Mouse (Mus musculus) hindbrain, embryonic 11.5 days (tissue): ENCODE results near the gene Csrp2. TPM values are rescaled to one million over a fixed set of nuclear protein-coding genes. Genes with fewer than 3 reads are reported as not detected.

Experiments
- ATAC-seq: fragments of 200-750 bp; cut with Nextera tagmentation; 2 replicates; pipeline ENCODE4 v1.8.0; 2017; ENCODE audit warnings: mild to moderate bottlenecking, moderate TSS enrichment, moderate library complexity; ENCODE audit not compliant: low FRiP score
- DNase-seq: peaks from one replicate; pipeline ENCODE4 v3.0.0-alpha.2; 2015; ENCODE audit warnings: low spot score
- H3K27ac ChIP-seq: fragments of 300-500 bp; sonication (generic); 2 replicates; pipeline ENCODE4 v1.5.1; 2014; ENCODE audit warnings: mild to moderate bottlenecking, low read depth, low read length
- H3K27me3 ChIP-seq: fragments of 300-500 bp; sonication (generic); 2 replicates; pipeline ENCODE4 v1.6.1; 2014; ENCODE audit warnings: mild to moderate bottlenecking, low read length, moderate library complexity, mixed read lengths; ENCODE audit not compliant: control insufficient read depth, insufficient read depth
- H3K36me3 ChIP-seq: fragments of 300-500 bp; sonication (generic); 2 replicates; pipeline ENCODE4 v1.6.1; 2014; ENCODE audit warnings: mild to moderate bottlenecking, low read length, moderate library complexity, mixed read lengths; ENCODE audit not compliant: control insufficient read depth, insufficient read depth
- H3K4me1 ChIP-seq: fragments of 300-500 bp; sonication (generic); replicated peaks from 2 replicates; pipeline ENCODE4 v1.6.1; 2014; ENCODE audit warnings: low read length, mixed read lengths; ENCODE audit not compliant: control insufficient read depth, insufficient read depth
- H3K4me2 ChIP-seq: fragments of 300-500 bp; sonication (generic); replicated peaks from 2 replicates; pipeline ENCODE4 v1.6.1; 2014; ENCODE audit warnings: mild to moderate bottlenecking, low read depth, low read length
- H3K4me3 ChIP-seq: fragments of 300-500 bp; sonication (generic); 2 replicates; pipeline ENCODE4 v1.5.1; 2014; ENCODE audit warnings: low read depth, low read length
- H3K9ac ChIP-seq: fragments of 300-500 bp; sonication (generic); 2 replicates; pipeline ENCODE4 v1.6.1; 2014; ENCODE audit warnings: low read depth, low read length
- H3K9me3 ChIP-seq: fragments of 300-500 bp; sonication (generic); 2 replicates; pipeline ENCODE4 v1.6.1; 2016; ENCODE audit warnings: low read length; ENCODE audit not compliant: control insufficient read depth
- WGBS: fragments of 180-500 bp; shearing (Covaris S2); extraction: QIAGEN DNeasy Blood & Tissue Kit; methylation state at CpG from one replicate; pipeline ENCODE4 v1.1.7; 2014; 5-methylcytosine and 5-hydroxymethylcytosine counted together
- polyA plus RNA-seq: library from polyadenylated mRNA; unstranded; fragments of >200 nt; fragmentation: Nextera tagmentation; extraction: Ambion mirVana; gene quantifications from 2 replicates; pipeline ENCODE4 v1.2.1, GENCODE M21; 2014

Gene Csrp2
- polyA plus RNA-seq, 1 experiment from 2014 or later, result 150 TPM

DNA sequence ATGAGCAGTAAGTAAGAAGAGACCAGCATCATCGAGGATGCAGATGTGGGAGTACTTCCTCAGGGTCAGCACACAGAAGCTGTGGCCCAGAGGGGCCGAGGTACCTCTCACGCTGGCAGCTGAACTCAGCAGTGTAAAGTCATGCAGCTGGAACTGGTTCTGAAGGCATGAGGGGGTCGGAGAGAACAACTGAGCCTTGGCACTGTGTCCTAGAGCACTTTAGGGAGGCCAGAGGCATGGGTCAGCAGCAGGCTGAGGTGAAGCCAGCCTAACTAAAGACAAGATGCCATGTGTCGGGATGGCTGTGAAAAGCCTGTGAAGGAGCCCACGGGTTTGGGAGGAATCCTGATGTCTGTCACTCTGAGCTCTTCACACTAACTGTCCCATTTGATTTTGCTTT lies 51.9 kb downstream of the Csrp2 start:
- Histone ChIP-seq H3K4me1 (no peaks in the 10 kb centered on the region), H3K4me2 (no peak overlapping the region), H3K4me3 (no peak overlapping the region), H3K27ac (no peak overlapping the region), H3K36me3 (0 out of 2 replicates have a peak, but pooled peaks cover 2% of the 10 kb centered on the region), H3K27me3 (no peaks in the 10 kb centered on the region), H3K9ac (no peak overlapping the region), H3K9me3 (no peaks in the 10 kb centered on the region)
- WGBS, result 94% methylated on average over 6 of the region's 6 CpGs
- DNase-seq, result no peak
- no peak for ATAC-seq

DNA sequence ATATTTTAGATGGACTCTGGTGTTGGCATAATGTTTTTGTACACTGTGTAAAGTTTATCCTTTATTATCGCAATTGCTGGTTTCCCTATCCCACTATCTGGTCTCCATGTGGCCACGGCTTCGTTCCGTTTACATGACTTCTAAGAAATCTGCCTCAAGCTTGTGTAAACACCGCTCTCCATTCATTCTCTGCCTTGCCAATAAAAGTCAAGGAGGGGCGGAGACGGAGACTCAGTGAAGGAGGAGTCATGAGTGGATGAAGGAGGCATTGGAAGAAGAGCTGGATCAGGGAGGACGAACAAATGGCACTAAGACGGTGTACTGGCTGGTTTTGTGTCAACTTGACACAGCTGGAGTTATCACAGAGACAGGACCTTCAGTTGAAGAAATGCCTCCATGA lies 52.4 kb downstream of the Csrp2 start:
- 88% methylated on average over 9 of the region's 9 CpGs for WGBS

DNA sequence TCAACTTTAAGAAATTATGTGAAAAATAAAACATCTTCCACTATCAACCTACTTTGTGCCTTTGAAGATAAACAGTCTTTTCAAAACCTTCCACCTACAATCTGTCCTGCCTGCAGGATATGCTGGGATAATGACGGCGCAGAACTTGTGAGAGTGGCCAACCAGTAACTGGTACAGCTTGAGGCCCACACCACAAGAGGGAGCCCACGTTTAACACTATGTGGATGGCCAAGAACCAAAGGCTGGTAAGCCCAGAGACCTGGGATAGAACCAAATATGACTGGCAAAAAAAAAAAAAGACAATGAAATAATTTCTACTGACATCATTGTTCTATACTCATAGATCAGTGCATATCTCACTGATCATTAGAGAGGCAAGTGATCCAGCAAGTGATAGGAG lies 54.9 kb downstream of the Csrp2 start:
- H3K36me3 ChIP-seq, result 0 out of 2 replicates have a peak, but pooled peaks cover 2% of the 10 kb centered on the region
- 62% methylated on average over 3 of the region's 3 CpGs for WGBS
- ATAC-seq (no peak), DNase-seq (peak; percentile 67)
- no peak overlapping the region for H3K4me2 ChIP-seq
- no peak overlapping the region for H3K9ac ChIP-seq
- no peaks in the 10 kb centered on the region for H3K9me3 ChIP-seq
- H3K27me3 ChIP-seq, result no peaks in the 10 kb centered on the region
- H3K4me1 ChIP-seq, result no peaks in the 10 kb centered on the region
- H3K27ac ChIP-seq, result no peak overlapping the region
- H3K4me3 ChIP-seq, result no peak overlapping the region

More for the DNA sequence above, 52.4 kb downstream of the Csrp2 start:
- Histone ChIP-seq H3K9ac (no peak overlapping the region), H3K27me3 (no peaks in the 10 kb centered on the region), H3K36me3 (0 out of 2 replicates have a peak, but pooled peaks cover 2% of the 10 kb centered on the region), H3K27ac (no peak overlapping the region), H3K9me3 (no peaks in the 10 kb centered on the region), H3K4me2 (no peak overlapping the region), H3K4me1 (no peaks in the 10 kb centered on the region), H3K4me3 (no peak overlapping the region)
- ATAC-seq (no peak), DNase-seq (no peak)

DNA sequence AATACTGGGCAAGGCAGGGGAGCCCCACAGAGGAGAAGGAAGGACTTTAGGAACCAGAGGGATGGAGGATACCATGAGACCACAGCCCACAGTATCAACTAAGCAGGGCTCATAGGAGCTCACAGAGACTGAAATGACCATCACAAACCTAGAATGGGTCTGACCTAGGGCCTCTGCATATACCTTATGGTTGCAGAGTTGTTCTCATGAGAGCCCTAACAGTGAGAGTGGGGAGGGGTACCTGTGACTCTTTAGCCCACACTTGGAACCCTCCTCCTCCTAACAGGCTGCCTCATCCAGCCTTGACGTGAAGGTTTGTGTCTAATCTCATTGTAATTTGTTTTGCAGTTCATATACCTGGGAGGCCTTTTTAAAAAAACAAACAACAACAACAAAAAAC lies 55.3 kb downstream of the Csrp2 start:
- 77% methylated on average over 1 of the region's 1 CpGs for WGBS
- Histone ChIP-seq H3K27me3 (no peaks in the 10 kb centered on the region), H3K9ac (no peak overlapping the region), H3K4me1 (no peaks in the 10 kb centered on the region), H3K36me3 (0 out of 2 replicates have a peak, but pooled peaks cover 2% of the 10 kb centered on the region), H3K27ac (no peak overlapping the region), H3K9me3 (no peaks in the 10 kb centered on the region), H3K4me3 (no peak overlapping the region), H3K4me2 (no peak overlapping the region)
- DNase-seq, result no peak
- no peak for ATAC-seq

DNA sequence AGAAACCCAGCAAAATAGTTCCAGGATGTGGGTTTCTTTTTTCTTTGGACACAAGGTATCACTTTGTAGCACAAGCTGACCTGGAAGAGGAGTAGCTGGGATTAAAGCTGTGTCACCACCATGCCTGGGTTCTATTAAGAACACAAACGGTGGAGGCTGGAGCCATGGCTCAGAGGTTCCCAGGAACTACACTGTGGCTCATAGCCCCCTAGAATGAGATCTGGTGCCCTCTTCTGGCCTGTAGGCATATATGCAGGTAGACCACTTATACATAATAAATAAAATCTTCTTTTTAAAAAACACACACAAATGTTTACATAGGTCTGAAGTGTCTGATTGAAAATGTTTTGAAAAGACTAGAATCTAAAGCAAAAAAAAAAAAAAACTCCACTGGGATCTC lies 56.5 kb downstream of the Csrp2 start:
- peak; percentile 73 for DNase-seq

DNA sequence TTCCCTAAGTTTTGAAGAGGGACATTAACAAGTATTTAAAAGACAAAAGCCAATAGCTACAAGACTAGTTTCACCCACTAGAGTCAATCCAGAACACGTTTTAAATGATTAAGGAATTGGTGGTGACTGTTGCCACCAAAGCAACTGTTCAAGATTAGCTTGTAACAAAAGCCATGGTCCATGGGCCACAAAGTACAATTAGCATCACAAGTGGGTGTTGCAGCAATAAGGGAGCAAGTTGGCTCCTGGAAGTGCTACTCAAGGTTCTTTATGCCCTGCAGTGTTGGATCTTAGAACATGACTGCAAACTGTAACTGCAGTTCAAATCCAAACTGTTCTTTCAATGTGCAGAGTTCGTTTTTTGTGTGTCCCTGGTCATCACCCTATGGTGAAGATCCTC lies 57.8 kb downstream of the Csrp2 start:
- Histone ChIP-seq H3K4me2 (no peak overlapping the region), H3K4me3 (no peak overlapping the region), H3K27ac (no peak overlapping the region), H3K4me1 (no peaks in the 10 kb centered on the region), H3K9ac (no peak overlapping the region), H3K9me3 (no peaks in the 10 kb centered on the region), H3K36me3 (0 out of 2 replicates have a peak, but pooled peaks cover 2% of the 10 kb centered on the region), H3K27me3 (no peaks in the 10 kb centered on the region)
- ATAC-seq, result no peak
- WGBS, result 61% methylated on average over 2 of the region's 2 CpGs
- no peak for DNase-seq

More for the DNA sequence above, 56.5 kb downstream of the Csrp2 start:
- no peaks in the 10 kb centered on the region for H3K4me1 ChIP-seq
- no peak overlapping the region for H3K4me2 ChIP-seq
- H3K27ac ChIP-seq, result no peak overlapping the region
- H3K36me3 ChIP-seq, result 0 out of 2 replicates have a peak, but pooled peaks cover 2% of the 10 kb centered on the region
- no peak overlapping the region for H3K9ac ChIP-seq
- no peak overlapping the region for H3K4me3 ChIP-seq
- ATAC-seq, result peak; percentile 64
- 18% methylated on average over 1 of the region's 1 CpGs for WGBS
- no peaks in the 10 kb centered on the region for H3K27me3 ChIP-seq
- H3K9me3 ChIP-seq, result no peaks in the 10 kb centered on the region

DNA sequence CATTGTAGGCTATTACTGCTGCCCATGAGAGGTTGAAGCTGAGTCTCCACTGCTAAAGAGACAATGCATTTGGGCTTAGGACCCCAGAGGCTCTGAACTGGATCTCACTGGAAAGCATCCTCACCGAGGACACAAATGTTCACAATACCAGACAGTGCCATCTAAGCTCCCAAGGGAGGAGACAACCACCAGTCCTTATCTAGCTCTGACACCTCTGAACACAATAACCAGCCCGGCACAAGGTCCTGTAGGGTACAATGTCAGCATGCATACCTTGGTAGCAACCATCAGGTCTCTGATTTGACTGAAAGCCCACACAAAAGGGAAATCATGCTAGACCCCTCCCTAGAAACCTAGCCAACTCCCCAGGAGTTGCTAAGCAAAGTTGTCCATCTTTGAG lies 59.8 kb downstream of the Csrp2 start:
- H3K9ac ChIP-seq, result no peak overlapping the region
- no peaks in the 10 kb centered on the region for H3K4me1 ChIP-seq
- H3K4me3 ChIP-seq, result no peak overlapping the region
- DNase-seq, result no peak
- WGBS, result 91% methylated on average over 2 of the region's 2 CpGs
- no peaks in the 10 kb centered on the region for H3K27me3 ChIP-seq
- H3K4me2 ChIP-seq, result no peak overlapping the region
- ATAC-seq, result no peak
- H3K36me3 ChIP-seq, result no peaks in the 10 kb centered on the region
- no peaks in the 10 kb centered on the region for H3K9me3 ChIP-seq
- no peak overlapping the region for H3K27ac ChIP-seq

DNA sequence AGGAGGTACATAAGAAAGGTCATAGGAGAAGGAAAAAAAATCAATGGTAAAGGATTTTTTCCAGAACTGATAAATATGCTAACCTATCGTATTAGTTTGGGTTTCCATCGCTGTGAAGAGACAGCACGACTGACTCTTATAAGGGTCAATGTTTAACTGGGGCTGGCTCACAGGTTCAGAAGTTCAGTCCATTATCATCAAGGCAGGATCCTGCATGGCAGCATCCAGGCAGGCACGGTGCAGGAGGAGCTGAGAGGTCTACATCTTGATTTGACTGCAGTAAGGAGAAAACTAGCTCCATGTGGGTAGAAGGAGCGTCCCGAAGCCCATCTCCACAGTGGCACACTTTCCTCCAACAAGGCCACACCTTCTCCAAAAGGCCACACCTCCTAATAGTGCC lies 60.9 kb downstream of the Csrp2 start:
- DNase-seq (no peak), ATAC-seq (no peak)
- Histone ChIP-seq H3K9me3 (no peaks in the 10 kb centered on the region), H3K4me3 (no peak overlapping the region), H3K36me3 (no peaks in the 10 kb centered on the region), H3K27ac (no peak overlapping the region), H3K4me1 (no peaks in the 10 kb centered on the region), H3K4me2 (no peak overlapping the region), H3K9ac (no peak overlapping the region), H3K27me3 (no peaks in the 10 kb centered on the region)
- 92% methylated on average over 6 of the region's 6 CpGs for WGBS

DNA sequence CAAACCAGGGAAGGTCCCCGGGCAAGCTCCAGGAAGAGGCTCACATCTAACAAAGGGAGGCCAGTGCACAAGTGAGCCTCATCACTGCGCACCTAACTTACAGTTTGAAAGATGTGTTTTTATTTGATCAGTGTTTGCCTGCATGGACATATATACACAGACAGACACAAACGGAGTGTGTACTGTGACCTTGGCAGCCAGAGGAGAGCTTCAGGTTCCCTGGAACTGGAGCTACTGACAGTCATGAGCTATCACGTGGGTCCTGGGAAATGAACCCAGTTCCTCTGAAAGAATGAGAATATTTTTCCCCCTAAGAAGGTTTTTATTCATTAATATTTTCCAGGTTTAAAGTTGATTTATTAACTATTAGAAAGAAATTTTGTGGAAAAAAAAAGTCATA lies 63.2 kb downstream of the Csrp2 start:
- Histone ChIP-seq H3K36me3 (no peaks in the 10 kb centered on the region), H3K4me1 (no peaks in the 10 kb centered on the region), H3K27me3 (no peaks in the 10 kb centered on the region), H3K9ac (no peak overlapping the region), H3K4me3 (no peak overlapping the region), H3K4me2 (no peak overlapping the region), H3K9me3 (no peaks in the 10 kb centered on the region), H3K27ac (no peak overlapping the region)
- 91% methylated on average over 4 of the region's 4 CpGs for WGBS
- no peak for DNase-seq
- ATAC-seq, result no peak
